Mouse (Mus musculus): Measurements from ENCODE around the gene Mettl7a2.
A peak's percentile ranks its signal among the peaks of the same experiment; 100 is the strongest.
"Not testable (repeated sequence)": the region's sequence is repeated elsewhere in the genome, so short reads cannot be mapped to it uniquely, and the experiment has no call there.

Gene Mettl7a2

DNA sequence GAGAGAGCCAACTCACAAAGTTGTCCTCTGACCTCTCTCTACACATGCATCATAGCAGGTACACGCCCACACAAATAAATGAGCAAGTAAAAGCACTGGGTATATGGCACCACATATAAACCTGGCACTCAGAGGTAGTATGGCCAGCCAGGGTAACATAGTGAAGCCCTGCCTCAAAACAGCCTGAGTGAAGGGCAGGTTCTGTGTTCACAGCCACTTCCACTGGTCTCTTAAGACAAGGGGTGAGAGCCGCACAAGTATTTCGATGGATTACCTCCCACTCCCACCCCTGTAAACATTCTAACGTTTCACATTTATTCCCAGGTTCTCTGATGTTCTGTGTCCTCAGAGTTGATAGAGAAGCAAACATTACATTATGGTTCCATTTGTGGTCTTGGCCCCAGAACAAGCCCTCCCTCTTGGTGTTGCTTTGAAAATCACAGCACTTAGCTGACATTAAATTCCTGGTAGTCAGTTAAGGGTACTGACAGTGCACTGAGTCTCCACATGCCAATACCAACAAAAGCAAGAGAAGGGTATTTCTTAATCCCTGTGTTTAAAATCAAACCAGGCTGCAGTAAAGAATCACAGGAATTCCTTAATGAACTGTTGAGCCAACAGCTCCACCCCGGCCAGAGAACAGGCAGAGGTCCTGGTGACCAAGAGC is 11.6 kb upstream of the Mettl7a2 start:
- DNase-seq, result not testable (repeated sequence)

DNA sequence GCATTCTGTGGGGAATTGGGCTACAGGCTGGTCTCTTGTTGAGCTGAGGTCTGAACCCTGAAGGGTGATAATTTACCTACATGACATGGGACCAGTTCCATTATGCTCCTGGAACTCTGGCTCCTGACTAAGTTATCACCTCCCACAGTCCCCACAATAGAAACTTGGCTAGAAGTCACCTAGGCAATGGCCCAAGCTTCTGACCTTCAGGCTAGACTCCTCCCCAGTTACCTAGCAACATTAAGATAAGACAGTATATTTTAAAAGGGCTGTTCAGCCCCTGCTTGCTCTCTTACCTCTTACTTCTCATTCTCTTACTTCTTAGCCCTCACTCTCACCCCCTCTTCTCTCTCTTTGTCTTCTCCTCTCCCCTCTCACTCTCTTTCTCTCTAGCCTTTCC is 7.5 kb upstream of the Mettl7a2 start:
- DNase-seq, result no peak

DNA sequence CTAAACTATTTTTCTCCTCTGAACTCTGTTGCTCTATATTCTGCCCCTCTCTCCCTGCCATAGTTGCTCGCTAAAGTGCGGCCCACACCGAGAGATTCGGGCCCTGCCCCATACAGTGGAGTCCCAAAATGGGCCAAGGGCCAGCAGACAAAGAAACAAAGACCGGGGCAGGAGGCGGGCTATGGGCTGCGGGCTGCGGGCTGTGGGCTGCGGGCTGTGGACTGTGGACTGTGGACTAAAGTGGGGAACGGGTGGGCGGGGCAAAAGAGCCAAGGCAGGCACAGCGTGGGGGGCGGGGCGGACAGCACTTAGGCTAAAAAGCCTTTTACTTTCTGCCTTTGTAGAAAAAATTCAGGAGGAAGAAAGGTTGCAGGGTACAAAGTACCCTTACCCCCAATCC is 6.2 kb upstream of the Mettl7a2 start:
- DNase-seq, result no peak

DNA sequence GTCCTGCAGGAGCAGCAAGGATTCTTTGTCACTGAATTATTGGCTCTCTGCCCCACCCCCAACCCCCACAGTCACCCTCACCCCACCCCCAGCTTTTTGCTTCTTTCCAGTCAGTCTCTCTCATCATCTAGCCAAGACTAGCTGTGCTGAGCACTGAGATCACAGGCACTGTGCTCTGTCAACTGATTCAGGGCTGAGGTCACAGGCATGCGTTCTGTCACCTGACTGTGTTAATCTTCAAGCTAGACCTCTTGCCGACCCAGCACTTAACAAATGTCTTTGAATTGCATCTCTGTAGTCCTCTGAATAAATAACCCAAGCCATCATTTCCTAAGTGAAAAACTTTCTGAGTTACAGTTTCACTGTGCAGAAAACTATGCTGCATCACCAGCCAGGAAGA is 3.5 kb upstream of the Mettl7a2 start:
- no peak for DNase-seq

DNA sequence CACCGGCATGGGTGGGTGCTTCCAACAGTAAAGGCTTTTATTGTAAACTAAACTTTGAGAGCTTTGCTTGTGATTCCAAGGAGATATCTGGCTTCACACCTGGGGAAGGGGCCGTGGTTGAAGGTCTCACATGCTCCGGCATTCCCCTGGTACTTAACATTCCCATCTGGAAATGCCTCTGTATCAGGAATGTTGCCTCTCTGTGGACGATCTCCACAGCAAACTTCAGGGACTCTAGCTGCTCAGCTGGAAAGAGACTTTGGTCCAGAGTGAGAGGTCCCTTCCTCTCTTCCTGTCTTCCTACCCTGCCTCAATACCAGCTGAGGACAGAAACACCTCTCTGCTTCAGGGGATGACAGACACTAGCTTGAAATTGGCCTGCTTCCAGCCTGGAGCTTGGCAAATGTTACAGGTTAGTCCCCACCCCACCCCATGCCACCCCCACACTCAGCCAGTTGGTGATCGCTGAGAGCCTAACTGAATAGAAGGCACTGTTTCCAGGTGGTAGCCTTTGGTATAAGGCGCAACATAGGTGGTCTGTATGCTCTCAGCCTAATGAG is 1.4 kb upstream of the Mettl7a2 start:
- no peak for DNase-seq

DNA sequence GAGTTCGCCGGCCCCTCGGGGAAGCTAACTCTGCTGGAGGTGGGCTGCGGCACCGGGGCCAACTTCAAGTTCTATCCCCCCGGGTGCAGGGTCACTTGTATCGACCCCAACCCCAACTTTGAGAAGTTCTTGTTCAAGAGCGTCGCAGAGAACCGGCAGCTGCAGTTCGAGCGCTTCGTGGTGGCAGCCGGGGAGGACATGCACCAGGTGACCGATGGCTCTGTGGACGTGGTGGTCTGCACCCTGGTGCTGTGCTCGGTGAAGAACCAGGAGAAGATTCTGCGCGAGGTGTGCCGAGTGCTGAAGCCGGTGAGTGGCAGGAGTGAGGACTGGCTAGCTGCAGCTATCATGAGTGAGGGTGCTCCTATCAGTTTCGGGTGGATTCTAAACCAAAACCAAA is 399 bp downstream of the Mettl7a2 start:
- DNase-seq, result not testable (repeated sequence)

DNA sequence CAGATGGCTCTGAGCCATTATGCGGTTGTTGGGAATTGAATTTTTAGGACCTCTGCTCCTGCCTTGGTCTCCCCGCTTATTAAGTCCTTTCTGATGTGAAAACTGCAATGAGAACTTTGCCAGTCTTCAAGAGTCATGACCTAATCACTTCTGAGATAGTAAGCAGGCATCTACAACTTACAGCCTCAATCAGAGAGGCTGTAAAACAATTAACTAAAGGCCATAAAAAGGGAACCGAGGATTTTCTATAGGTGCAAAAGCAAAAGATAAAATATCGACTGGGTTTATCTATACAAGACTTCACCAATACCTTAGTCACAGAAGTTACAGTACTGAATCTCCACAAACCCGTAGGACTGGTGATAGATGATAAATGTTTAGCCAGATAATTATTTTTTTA is 2.9 kb downstream of the Mettl7a2 start:
- no peak for DNase-seq

DNA sequence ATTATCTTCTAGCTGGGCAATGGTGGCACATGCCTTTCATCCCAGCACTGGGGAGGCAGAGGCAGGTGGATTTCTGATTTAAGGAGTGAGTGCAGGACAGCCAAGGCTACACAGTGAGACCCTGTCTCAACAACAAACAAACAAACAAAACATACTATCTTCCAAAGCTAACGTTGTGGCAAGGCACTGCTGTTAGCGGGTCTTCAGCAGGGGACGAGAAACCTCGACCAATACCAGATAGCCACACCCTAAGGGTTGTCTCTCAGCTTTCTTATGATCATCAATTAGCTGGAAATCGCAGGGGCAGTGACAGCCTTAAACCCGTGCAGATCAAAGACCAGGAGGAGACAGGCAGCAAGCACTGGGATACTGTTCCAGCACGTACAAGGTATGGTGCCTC is 11.2 kb downstream of the Mettl7a2 start, which contains the start of gene Higd1c:
Gene Higd1c, plus strand, starts transcription at position 301 of the 400 bp plus-strand sequence.
- no peak for DNase-seq

DNA sequence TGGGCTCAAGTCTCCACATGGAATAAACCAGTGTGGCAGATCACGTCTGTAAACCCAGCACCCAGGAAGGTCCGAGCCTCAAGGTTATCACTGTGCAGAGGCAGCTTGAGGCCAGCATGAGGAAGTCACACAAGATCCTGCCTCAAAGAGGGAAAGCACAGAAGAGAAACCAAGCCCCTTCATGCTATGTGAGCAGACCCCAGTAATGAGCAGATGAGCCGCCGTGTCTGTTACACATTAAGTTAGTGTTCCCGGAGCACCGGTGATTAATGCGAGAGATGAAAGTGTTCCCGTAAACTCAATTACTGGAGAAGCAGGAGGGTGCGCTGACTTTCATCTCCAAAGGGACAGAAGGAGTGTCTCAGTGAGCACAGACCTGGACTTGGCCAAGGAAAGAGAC is 13.0 kb downstream of the Mettl7a2 start:
- not testable (repeated sequence) for DNase-seq

DNA sequence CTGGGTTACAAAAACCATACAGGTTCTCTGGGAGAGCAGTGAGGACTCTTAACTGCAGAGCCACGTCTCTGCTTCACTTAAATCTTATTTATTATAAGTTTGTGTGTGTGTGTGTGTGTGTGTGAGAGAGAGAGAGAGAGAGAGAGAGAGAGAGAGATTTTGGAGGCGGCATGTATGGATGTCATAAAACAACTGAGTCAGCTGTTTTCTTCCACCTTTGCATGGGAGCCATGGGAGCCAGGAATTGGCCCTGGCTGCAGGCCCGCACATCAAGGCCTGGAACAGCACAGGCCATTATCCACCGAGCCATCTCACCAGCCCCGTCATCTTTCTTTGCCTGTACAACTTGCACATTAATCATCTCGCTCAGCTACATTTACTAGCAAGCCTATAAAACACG is 14.1 kb downstream of the Mettl7a2 start:
- no peak for DNase-seq

DNA sequence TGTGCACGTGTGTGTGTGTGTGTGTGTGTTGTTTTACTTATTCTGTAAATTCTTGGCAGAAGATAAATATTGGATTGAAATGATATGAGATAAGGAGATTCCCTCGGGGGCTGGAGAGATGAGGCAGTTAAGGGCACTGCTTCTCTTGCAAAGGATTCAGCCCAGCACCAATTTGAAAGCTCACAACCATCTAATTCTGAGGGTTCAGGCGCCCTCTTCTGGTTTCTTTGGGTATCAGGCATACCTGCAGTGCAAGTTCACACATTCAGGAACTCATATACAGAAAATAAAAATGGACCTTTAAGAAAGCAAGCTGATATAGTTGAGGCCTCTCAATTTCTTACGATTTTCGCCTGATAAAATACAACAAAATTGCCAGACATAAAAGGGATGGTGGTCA is 22.1 kb downstream of the Mettl7a2 start:
- peak; percentile 71 for DNase-seq

DNA sequence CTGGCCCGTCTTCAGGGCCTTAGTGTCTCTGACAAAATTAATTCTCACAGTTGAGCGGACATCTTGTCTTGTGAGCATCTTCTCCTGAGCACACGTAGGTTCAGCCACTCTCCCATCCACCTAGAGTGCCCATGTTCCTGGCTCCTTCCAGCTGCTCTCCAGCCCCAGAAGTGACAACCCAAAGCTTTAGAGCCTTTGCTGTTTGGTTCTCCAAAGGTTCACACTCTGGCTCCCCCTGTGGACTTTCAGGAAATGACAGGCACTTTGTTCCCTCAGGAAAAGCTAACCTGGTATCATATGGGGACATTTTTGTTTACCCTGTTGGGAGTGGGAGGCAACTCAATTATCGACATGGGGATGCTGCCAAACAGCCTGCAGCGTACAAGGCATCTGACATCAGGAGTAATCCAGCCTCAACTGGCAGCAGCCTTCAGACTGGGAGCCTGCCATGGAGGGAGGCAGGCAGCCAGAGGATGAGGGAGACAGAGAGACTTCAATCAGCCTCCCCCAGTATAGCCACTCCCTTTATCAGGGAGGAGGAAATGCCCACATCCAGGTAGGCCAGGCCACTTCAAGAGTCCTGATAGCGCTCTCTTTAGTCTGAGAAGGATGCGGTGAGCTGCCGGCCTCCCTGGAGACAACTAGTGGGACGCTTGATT is 25.0 kb downstream of the Mettl7a2 start:
- DNase-seq, result not testable (repeated sequence)

DNA sequence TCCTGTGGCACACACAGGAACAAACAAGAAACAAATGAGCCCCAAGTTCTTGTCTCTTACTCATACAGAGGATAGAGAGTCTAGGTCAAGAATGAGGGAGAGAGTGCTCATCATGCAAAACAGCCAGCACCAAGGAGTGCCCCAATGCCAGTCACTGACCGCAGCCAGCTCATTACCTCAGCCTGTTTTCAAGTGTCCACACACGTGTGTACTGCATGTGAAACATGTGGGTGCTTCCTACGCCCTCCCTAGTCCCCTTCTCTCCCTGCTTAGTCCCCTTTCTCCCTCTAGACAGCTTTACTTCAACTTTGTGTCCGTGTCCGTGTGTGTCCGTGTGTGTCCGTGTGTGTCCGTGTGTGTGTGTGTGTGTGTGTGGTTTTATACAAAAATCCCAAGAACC is 26.7 kb downstream of the Mettl7a2 start:
- DNase-seq, result no peak

DNA sequence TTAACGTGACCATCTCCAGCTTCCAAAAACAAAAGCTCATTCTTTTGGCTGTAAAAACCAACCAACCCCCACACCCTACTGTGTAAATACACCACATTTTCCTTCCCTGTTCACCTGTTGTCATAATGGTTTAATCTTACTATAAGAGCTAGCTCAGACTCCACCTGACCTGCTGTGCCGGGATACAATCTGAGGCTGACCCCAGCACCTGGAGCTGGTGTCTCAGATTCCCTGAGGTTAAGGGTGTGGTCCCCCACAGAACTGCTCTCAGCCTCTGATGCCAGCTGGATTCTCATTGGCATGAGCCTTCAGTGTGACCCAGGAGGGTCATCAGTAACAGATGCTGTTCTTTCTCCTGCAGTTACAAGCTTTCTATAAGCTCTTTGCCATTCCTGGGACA is 27.1 kb downstream of the Mettl7a2 start:
- DNase-seq, result no peak

DNA sequence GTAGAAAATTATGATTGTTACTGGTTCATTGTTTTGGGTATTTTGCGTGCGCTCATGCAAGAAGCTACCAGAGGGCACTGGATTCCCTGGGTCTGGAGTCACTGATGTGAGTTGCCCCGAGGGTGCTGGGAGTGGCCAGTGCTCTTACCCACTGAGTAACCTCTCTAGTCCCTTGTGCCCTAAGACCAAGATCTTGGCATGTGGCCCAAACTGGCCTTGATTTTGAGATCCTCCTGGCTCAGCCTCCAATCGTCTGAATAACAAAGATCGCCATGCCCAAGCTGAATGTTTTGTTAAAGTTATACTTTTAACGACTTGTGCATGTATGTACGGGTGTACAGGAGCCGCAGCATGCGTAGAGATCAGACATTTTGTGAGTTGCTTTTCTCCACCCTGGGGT is 32.7 kb downstream of the Mettl7a2 start:
- DNase-seq, result no peak

DNA sequence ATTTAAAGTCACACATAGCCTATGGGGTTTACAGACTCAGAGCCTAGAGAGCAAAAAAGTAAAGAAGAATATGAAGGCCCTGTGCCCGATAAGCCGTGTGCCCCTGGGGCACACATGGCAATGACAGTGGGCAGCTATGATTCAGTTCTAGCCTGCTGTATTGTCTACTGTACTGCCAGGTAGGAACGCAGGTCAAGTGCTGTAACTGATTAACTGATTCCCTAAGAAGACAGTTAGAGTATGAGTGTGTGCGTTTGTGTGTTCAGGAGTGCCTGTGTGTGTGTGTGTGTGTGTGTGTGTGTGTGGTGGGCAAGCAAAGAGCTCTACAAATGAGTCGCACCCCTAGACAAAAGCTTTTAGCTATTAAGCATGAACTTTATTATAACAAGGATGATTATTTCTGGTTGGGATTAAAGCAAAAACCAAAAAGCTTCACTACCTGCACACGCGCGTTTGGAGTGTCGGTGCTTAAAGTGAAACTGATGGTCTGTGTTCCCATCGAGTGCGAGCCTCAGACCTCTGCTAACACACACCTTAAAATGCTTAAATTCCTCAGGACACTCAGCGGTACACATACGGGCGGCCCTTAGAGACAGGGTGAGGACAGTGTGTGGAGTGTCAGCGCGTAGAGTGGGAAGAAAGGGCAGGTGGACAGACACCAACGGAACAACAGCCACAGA is 34.7 kb downstream of the Mettl7a2 start:
- no peak for DNase-seq

DNA sequence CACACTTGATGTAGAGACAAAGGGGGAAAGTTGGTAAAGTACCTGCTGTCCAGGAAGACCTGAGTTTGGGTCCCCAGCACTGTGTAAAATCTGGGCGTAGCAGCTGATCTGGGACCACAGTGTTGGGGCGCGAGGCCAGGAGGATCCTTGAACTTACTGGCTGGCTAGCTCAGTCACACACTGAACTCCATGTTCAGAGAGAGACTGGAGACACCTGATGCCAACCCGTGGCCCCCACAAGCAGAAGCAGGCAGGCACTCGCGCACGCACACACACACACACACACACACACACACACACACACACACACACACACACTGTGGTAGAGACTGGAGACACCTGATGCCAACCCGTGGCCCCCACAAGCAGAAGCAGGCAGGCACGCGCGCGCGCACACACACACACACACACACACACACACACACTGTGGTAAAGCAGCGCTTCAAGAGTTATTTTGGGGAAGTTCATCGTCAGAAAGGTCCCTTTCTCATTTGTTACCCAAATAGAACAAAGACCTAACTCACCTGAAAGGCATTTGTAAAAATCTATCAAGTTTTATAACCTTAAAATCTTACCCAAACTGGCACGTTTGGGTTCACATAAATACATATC is 35.3 kb downstream of the Mettl7a2 start:
- DNase-seq, result no peak

DNA sequence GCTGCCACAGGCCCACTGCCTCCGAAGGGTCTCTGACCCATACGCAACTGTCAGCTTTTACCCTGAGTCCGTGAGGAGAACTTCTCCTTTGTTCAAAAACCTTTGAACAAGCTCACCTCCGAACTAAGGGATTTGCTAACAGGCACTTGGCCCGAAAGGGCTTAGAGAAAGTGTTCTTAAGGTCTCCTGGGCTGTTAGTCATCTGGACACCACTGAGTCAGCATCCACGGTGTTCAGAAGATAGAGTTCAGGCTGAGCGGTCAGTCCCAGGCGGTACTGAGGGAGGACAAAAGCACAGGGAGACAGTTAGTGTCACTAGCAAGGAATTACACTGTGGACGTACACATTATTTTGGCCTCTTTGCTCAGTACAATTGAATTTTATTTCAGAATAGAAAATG is 35.9 kb downstream of the Mettl7a2 start:
- DNase-seq, result no peak

DNA sequence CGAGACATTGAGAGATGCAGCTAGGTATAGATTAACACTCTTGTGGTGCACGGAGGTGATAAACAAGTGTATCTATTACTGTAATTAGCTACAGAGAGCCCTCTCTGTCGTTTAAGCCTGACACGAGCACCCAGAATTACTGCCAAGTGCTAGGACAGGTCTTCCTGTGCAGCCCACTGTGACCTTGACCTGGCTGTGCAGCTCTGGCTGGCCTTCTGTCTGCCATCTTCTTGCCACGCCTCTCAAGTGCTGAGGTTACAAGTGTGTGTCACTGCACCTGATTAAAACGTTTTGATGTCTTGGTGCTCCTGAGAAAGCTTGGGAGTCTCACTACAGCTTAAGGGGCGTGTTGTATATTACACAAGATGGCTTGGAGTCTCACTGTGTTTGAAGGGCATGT is 38.1 kb downstream of the Mettl7a2 start:
- no peak for DNase-seq

DNA sequence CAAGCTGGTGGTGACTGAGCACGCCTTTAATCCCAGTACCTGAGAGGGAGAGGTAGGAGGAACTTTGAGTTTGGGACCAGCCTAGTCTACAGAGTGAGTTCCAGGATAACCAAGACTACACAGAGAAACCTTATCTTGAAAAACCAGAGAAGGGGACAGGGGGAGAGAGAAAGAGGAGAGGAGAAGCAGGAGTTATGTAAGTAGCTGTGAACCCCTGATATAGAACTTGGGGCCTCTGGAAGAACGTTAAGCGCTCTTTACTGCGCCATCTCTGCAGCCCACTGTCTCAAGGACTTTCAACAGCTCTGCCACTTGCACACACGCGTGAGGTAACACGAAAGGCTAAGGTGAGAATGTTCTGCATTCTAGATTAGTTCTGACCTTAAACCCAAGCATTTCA is 38.6 kb downstream of the Mettl7a2 start:
- DNase-seq, result no peak

DNA sequence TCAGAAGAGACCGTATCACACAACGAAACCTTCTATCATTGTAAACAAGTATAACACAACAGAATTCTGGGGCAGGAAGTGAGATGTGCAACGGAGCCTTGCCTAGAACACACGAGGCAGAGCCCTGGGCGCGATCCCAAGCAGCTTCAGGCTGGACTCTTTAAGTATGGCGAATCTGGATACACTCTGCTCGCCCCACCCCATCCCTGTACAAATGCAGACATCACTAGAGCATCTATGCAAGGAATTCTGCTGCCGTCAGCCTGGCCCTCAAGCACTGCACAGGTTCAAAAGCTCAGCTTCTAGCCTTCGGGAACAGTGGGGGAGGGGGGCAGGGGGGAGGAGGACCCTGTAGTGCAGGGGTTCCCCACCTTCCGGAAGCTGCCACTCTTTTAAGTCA is 40.0 kb downstream of the Mettl7a2 start:
- no peak for DNase-seq

DNA sequence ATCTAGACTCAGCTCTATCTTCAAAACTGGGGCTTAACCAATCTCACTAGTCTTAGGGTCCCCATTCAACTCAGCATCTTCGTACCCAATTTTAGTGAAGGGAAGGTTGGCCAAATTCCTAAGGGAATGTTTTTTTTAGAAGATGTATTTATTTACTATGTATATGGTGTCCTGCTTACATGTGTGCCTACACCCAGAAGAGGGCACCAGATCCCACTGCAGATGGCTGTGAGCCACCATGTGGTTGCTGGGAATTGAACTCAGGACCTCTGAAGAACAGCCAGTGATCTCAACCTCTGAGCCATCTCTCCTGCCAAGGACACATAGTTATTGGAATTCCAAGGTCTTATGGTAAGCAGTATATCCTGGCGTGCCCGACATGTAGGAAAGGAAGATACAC is 42.6 kb downstream of the Mettl7a2 start:
- DNase-seq, result no peak

DNA sequence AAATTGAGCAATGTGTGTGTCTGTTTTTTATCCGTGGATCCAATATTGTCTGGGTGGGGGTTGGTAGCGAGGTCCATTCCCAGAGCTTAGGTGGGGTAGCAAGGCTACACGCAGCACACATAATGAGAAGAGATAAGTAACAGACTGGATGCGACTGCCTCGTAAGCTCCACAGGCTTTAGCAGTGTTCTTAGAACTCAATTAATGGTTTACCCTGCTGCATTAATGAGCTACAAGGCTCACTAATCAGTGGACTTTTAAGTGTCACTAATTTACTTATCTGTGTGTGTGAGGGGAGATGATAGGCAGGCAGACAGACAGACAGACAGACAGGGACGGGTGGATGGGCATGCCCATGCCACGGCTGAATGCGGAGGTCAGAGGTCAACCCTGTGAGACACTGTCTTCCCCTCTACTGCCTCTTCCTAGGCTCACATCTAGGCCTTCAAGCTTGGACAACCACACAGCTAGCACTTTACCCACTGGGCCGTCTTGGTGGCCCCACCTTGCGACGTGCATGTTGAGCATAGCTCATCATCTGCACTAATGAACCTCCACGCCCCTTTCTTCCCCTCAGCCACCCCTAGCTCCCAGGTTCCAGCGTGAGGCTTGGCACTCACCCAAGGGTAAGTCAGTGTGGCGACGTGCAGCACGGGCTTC is 47.7 kb downstream of the Mettl7a2 start:
- DNase-seq, result no peak
